Mouse (Mus musculus) gastrocnemius, adult 2 months (tissue): ENCODE data around the gene Slc5a1. TPM values are rescaled to one million over a fixed set of nuclear protein-coding genes. Genes with fewer than 3 reads are reported as not detected.

Experiments
- DNase-seq: peaks from one replicate; pipeline ENCODE4 v3.0.0; 2022
- H3K27ac ChIP-seq: fragments of 200-600 bp; 2 replicates; pipeline ENCODE4 v1.8.1; 2022; ENCODE audit warnings: mild to moderate bottlenecking
- H3K4me3 ChIP-seq: fragments of 200-600 bp; 2 replicates; pipeline ENCODE4 v1.8.1; 2022; ENCODE audit warnings: mild to moderate bottlenecking, moderate library complexity
- CTCF ChIP-seq: fragments of 200-600 bp; IDR thresholded peaks from 2 replicates; pipeline ENCODE4 v1.8.1; 2022; ENCODE audit warnings: antibody characterized with exemption, mild to moderate bottlenecking, moderate library complexity
- intact Hi-C: fragments of 180-260 bp; cut with DNase I; formaldehyde crosslinking; loops from one replicate; pipeline ENCODE4 v1.15.1; 2025
- long read RNA-seq, 2 experiments: library from polyadenylated mRNA; stranded (forward); transcript quantifications; one replicate each; pipeline ENCODE4 v2.0.0; 2021
- total RNA-seq, 2 experiments: library from RNA; stranded (reverse); gene quantifications; 2 replicates each; pipeline ENCODE4 v1.2.3; 2021

Gene Slc5a1
- total RNA-seq = not detected
- long read RNA-seq, experiment 1 = 0 reads
- long read RNA-seq, experiment 2 = 0 reads

DNA sequence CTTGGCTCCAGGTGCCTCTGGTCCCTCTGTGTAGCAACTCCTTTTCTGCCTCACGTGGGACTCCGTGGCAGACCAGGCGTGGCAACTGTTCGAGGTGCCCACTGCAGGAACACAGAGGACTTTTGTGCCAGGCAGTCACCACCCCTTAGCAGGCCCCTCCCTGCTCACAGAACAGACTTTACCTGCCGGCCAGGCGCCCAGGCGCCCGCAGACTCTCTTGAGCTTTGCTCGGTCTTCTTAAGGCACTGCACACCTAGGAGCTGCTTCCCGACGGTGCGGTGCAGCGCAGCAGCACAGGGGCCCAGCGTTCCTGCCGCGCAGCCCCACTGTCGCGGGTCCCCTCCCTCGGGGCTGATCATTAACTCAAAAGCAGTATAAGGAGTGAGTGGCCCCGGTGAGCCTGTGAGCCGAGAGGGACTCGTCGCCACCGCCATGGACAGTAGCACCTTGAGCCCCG, at the start of gene Slc5a1:
Slc5a1 (plus strand) TSS at position 195 of the 457 bp plus-strand sequence.
- DNase-seq = no peak
- intact Hi-C loops = no loop called here
- Histone ChIP-seq H3K27ac (no peak within 1 kb of the TSS), H3K4me3 (no peak within 1 kb of the TSS)
- TF ChIP-seq CTCF = no peak

- Histone ChIP-seq H3K27ac (no peak overlapping the region), H3K4me3 (no peak overlapping the region)
- no peak for DNase-seq
- intact Hi-C loops = no loop called here
- TF ChIP-seq CTCF = no peak
Measured at GRCm38 (mm10) chr5:33056126-33056765, 47.8 kb upstream of the Slc5a1 start.

- no peak for DNase-seq
- no peak overlapping the region for H3K4me3 ChIP-seq
- intact Hi-C loops = no loop called here
- TF ChIP-seq CTCF = no peak
- no peak overlapping the region for H3K27ac ChIP-seq
Measured at GRCm38 (mm10) chr5:33070071-33070470, 33.9 kb upstream of the Slc5a1 start.

DNA sequence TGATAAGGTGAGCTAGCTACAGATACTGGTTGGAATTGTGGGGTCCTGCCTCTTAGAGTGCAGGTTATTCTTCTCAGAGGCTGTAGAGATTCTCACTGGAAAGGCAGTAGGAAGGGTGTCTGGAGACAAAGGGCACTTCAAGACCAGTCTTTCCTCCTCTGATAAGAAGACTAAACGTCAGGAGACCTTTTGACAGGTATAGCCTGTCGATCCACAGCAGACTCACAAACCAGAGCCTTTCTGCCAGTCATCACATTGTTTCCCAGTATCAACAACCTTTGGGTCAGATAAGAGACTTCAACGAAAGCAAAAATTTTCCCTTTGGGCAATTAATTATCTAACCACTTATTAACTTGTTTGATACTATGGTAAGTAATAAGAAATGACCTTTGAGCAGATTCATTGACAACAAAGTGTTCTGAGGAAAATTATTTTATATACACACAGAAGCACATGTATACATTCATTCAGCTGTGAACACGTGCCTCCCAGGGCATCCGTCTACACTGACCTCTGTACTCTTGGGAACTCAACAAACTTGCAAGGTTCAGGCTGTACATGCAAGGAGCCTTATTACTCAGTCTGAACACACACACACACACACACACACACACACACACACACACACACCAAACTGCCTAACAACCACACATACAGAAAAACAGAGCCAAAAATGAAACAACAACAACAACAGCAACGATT, 27.4 kb upstream of the Slc5a1 start:
- no peak overlapping the region for H3K4me3 ChIP-seq
- TF ChIP-seq CTCF = no peak
- no peak for DNase-seq
- no peak overlapping the region for H3K27ac ChIP-seq
- intact Hi-C loops = no loop called here

GRCm38 (mm10) chr5:33082896-33083295, 21.1 kb upstream of the Slc5a1 start:
- H3K27ac ChIP-seq = no peak overlapping the region
- H3K4me3 ChIP-seq = no peak overlapping the region
- intact Hi-C loops = no loop called here
- no peak for DNase-seq
- no peak for TF ChIP-seq CTCF

- DNase-seq = no peak
- no peak for TF ChIP-seq CTCF
- Histone ChIP-seq H3K27ac (no peak overlapping the region), H3K4me3 (no peak overlapping the region)
- intact Hi-C loops = no loop called here
Measured at GRCm38 (mm10) chr5:33084599-33084998, 19.4 kb upstream of the Slc5a1 start.

- intact Hi-C loops = no loop called here
- Histone ChIP-seq H3K4me3 (no peak overlapping the region), H3K27ac (no peak overlapping the region)
- TF ChIP-seq CTCF = no peak
- DNase-seq = no peak
Measured at GRCm38 (mm10) chr5:33091342-33091741, 12.7 kb upstream of the Slc5a1 start.

DNA sequence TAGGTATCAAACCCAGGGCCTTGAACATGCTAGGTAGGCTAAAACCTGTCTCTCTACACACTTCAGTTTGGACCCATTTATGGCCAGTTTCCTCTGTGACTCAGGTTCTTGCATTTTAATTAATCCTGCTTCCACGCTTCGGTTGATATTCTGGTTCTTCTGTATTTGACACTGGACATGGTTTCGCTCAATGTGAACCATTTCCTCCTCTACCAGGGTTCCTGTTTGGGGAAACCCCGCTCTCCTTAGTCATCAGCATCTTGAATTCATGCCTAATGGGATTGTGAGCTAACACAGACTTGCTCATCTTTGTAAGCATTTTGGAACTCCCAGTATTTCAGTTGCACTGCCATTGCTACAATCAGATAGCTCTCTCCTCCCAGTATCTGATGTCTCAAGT, 8.7 kb upstream of the Slc5a1 start:
- intact Hi-C loops = no loop called here
- Histone ChIP-seq H3K4me3 (no peak overlapping the region), H3K27ac (no peak overlapping the region)
- no peak for TF ChIP-seq CTCF
- DNase-seq = no peak

- Histone ChIP-seq H3K4me3 (no peak overlapping the region), H3K27ac (no peak overlapping the region)
- intact Hi-C loops = no loop called here
- no peak for DNase-seq
- no peak for TF ChIP-seq CTCF
Measured at GRCm38 (mm10) chr5:33102369-33103055, 1.5 kb upstream of the Slc5a1 start.

GRCm38 (mm10) chr5:33104876-33105275, 857 bp downstream of the Slc5a1 start:
- no peak for TF ChIP-seq CTCF

DNA sequence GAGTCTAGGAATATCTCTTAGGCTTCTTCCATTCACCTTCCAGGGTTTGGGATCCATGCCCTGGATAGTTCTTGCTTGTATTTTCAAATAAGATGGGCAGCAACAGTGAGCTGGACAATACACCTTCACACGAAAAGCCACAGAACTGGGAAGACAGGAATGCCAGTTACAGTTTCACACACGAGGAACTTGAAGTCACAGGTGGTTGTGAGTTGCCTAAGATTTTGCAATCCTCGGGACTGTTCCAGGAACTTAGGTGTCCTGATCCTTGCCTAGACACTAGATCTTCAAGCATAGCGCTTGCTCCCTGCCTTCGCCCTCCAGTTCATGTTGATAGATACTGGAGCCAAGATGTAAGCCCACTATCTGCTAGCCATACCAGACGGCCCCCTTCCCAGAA, 1.6 kb downstream of the Slc5a1 start:
- H3K27ac ChIP-seq = no peak overlapping the region
- no peak overlapping the region for H3K4me3 ChIP-seq
- intact Hi-C loops = no loop called here
- no peak for DNase-seq
- TF ChIP-seq CTCF = no peak

More at GRCm38 (mm10) chr5:33104876-33105275, 857 bp downstream of the Slc5a1 start:
- no peak for DNase-seq
- Histone ChIP-seq H3K27ac (no peak overlapping the region), H3K4me3 (no peak overlapping the region)
- intact Hi-C loops = no loop called here

- Histone ChIP-seq H3K4me3 (no peak overlapping the region), H3K27ac (no peak overlapping the region)
- no peak for TF ChIP-seq CTCF
- no peak for DNase-seq
- intact Hi-C loops = no loop called here
Measured at GRCm38 (mm10) chr5:33107056-33107455, 3.0 kb downstream of the Slc5a1 start.

DNA sequence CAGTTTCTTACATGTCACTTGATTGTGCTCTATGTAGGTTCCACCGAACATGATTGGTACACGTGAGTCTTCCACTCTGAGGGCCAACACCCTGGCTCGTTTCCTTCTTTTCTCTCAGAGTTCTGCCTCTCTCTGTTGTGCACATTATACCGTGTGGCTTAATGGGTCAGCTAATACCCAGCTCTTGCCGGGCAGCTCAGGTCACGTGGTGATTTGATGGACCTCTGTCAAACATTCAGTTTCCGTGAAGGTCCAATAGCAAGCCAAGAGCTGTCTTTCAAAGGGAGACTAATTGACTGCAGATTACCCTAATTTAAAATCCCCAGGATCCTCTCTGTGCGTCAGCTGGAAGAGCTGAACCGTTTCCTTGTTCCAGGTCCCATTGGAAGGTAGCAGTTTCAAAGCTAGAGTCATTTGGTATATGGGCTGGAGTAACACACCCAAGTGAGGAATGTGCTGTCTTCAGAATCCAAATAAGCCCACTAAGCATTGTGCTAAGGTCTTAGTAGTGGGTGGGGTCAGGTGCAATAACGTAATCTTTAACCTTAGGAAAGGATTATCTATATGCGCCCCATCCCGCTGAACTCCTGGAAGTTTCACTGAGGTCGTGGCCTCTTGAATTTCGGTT, 3.9 kb downstream of the Slc5a1 start:
- Histone ChIP-seq H3K27ac (no peak overlapping the region), H3K4me3 (no peak overlapping the region)
- no peak for TF ChIP-seq CTCF
- intact Hi-C loops = no loop called here
- no peak for DNase-seq
